Mouse (Mus musculus) Patski (cell line): ENCODE results near the gene Tcaim. TPM values are rescaled to one million over a fixed set of nuclear protein-coding genes. Genes with fewer than 3 reads are reported as not detected.
"Not testable (repeated sequence)": the region's sequence is repeated elsewhere in the genome, so short reads cannot be mapped to it uniquely, and the experiment has no call there.

Source experiments
- ATAC-seq: fragments of 100-300 bp; one replicate; pipeline ENCODE4 v1.8.0; 2021
- CTCF ChIA-PET: fragments of 350-600 bp; sonication (Branson Sonifier 250); formaldehyde crosslinking; loops from one replicate; lab custom pipeline; 2022; ENCODE audit warnings: inconsistent platforms; lab: Charles Lee
- POLR2A ChIA-PET: fragments of 350-600 bp; sonication (Branson Sonifier 250); formaldehyde crosslinking; loops from one replicate; lab custom pipeline; 2022; ENCODE audit warnings: antibody characterized with exemption, inconsistent platforms; lab: Charles Lee
- DNase-seq: peaks from one replicate; pipeline ENCODE4 v3.0.0-alpha.2; 2011; ENCODE audit warnings: low read depth, low spot score
- H3K27me3 ChIP-seq: fragments of 371-371 bp; one replicate; pipeline ENCODE4 v1.5.1; 2021
- CTCF ChIP-seq: fragments of 100-300 bp; IDR thresholded peaks from one replicate; pipeline ENCODE4 v1.5.1; 2021
- in situ Hi-C: fragments of 300-500 bp; cut with MboI; formaldehyde crosslinking; loops from 3 replicates; pipeline ENCODE4 v1.11.1; 2018; ENCODE audit warnings: low pct_unique_long_range_greater_than_20kb, mixed read lengths
- polyA plus RNA-seq: library from polyadenylated mRNA; unstranded; gene quantifications from one replicate; pipeline ENCODE4 v1.2.3, GENCODE M21; 2021

Tcaim gene
- polyA plus RNA-seq, 1 experiment from 2014 or later = 9.3 TPM

GRCm38 (mm10) chr9:122823374-122824017, 18.2 kb downstream of the Tcaim start:
- TF ChIP-seq CTCF = no peak
- H3K27me3 ChIP-seq = no peaks in the 10 kb centered on the region
- no peak for DNase-seq
- no peak for ATAC-seq
- in situ Hi-C loops = no loop called here
- ChIA-PET POLR2A (interaction anchor here (0.6 kb wide), 1 partner anchor 14 kb away, joined by 4 read pairs; no protein-coding TSS in a partner anchor), CTCF (interaction anchor here (2.8 kb wide), 1 partner anchor 10 kb away, joined by 9 read pairs; no protein-coding TSS in a partner anchor)

GRCm38 (mm10) chr9:122826743-122827142, 21.4 kb downstream of the Tcaim start:
- ChIA-PET POLR2A (no interaction called here), CTCF (interaction anchor here (0.9 to 1.6 kb wide), 2 partner anchors 10 to 50 kb away, joined by 3 to 4 read pairs; no protein-coding TSS in a partner anchor)
- ATAC-seq (no peak), DNase-seq (no peak)
- no peaks in the 10 kb centered on the region for H3K27me3 ChIP-seq
- TF ChIP-seq CTCF = no peak
- in situ Hi-C loops = no loop called here

GRCm38 (mm10) chr9:122829826-122830380, 24.6 kb downstream of the Tcaim start:
- no peak for DNase-seq
- ATAC-seq = no peak
- TF ChIP-seq CTCF = no peak

GRCm38 (mm10) chr9:122836126-122836525, 30.8 kb downstream of the Tcaim start:
- ChIA-PET POLR2A (interaction anchor here (0.6 kb wide), 1 partner anchor 697 kb away, joined by 6 read pairs; no protein-coding TSS in a partner anchor), CTCF (no interaction called here)
- no peak for TF ChIP-seq CTCF
- DNase-seq (no peak), ATAC-seq (no peak)
- H3K27me3 ChIP-seq = no peaks in the 10 kb centered on the region
- in situ Hi-C loops = no loop called here

More at GRCm38 (mm10) chr9:122829826-122830380, 24.6 kb downstream of the Tcaim start:
- POLR2A ChIA-PET = no interaction called here
- in situ Hi-C loops = no loop called here
- H3K27me3 ChIP-seq = no peaks in the 10 kb centered on the region
- CTCF ChIA-PET = no interaction called here

GRCm38 (mm10) chr9:122836790-122837189, 31.5 kb downstream of the Tcaim start:
- no peak for DNase-seq
- no peak for ATAC-seq
- no peaks in the 10 kb centered on the region for H3K27me3 ChIP-seq
- in situ Hi-C loops = no loop called here
- ChIA-PET CTCF (interaction anchor here (1.2 kb wide), 1 partner anchor 14 kb away, joined by 3 read pairs; no protein-coding TSS in a partner anchor), POLR2A (interaction anchor here (0.6 kb wide), 1 partner anchor 697 kb away, joined by 6 read pairs; no protein-coding TSS in a partner anchor)
- TF ChIP-seq CTCF = no peak

GRCm38 (mm10) chr9:122837216-122837615, 31.9 kb downstream of the Tcaim start:
- DNase-seq = no peak
- POLR2A ChIA-PET = no interaction called here
- CTCF ChIA-PET = interaction anchor here (1.2 kb wide), 1 partner anchor 14 kb away, joined by 3 read pairs; no protein-coding TSS in a partner anchor
- in situ Hi-C loops = no loop called here
- ATAC-seq = no peak
- H3K27me3 ChIP-seq = no peaks in the 10 kb centered on the region
- no peak for TF ChIP-seq CTCF

GRCm38 (mm10) chr9:122837680-122838079, 32.3 kb downstream of the Tcaim start:
- H3K27me3 ChIP-seq = no peaks in the 10 kb centered on the region
- POLR2A ChIA-PET = interaction anchor here (0.6 kb wide), 1 partner anchor 14 kb away, joined by 4 read pairs; no protein-coding TSS in a partner anchor
- DNase-seq (no peak), ATAC-seq (no peak)
- CTCF ChIA-PET = interaction anchor here (1.2 kb wide), 1 partner anchor 13 kb away, joined by 3 read pairs; no protein-coding TSS in a partner anchor
- no peak for TF ChIP-seq CTCF
- in situ Hi-C loops = no loop called here

GRCm38 (mm10) chr9:122843760-122844159, 38.4 kb downstream of the Tcaim start, which contains the start of gene Gm35549:
Gene Gm35549 (minus strand): TSS chr9:122844035.
- TF ChIP-seq CTCF = no peak
- ChIA-PET POLR2A (no interaction called here), CTCF (interaction anchor here (1.2 to 1.3 kb wide), 2 partner anchors 22 to 28 kb away, joined by 3 to 4 read pairs; no protein-coding TSS in a partner anchor)
- no peak for ATAC-seq
- DNase-seq = no peak
- H3K27me3 ChIP-seq = no peaks in the 10 kb centered on the region
- in situ Hi-C loops = no loop called here

- ATAC-seq (no peak), DNase-seq (no peak)
- in situ Hi-C loops = no loop called here
- no peaks in the 10 kb centered on the region for H3K27me3 ChIP-seq
- ChIA-PET POLR2A (no interaction called here), CTCF (interaction anchor here (0.6 to 1.4 kb wide), 3 partner anchors 17 to 36 kb away, joined by 3 read pairs; no protein-coding TSS in a partner anchor)
- TF ChIP-seq CTCF = no peak
Measured at GRCm38 (mm10) chr9:122845621-122846020, 40.3 kb downstream of the Tcaim start.

- ChIA-PET POLR2A (no interaction called here), CTCF (interaction anchor here (1.0 to 1.4 kb wide), 2 partner anchors 16 to 32 kb away, joined by 3 read pairs; no protein-coding TSS in a partner anchor)
- no peak for TF ChIP-seq CTCF
- no peaks in the 10 kb centered on the region for H3K27me3 ChIP-seq
- in situ Hi-C loops = no loop called here
- no peak for DNase-seq
- no peak for ATAC-seq
Measured at GRCm38 (mm10) chr9:122846156-122846555, 40.8 kb downstream of the Tcaim start.

GRCm38 (mm10) chr9:122847811-122848311, 42.5 kb downstream of the Tcaim start:
- H3K27me3 ChIP-seq, in situ Hi-C loops, CTCF ChIA-PET, DNase-seq, ATAC-seq, POLR2A ChIA-PET: not testable (repeated sequence)
